Mouse (Mus musculus): ENCODE results near the gene Med19.
"Not testable (repeated sequence)": the region's sequence is repeated elsewhere in the genome, so short reads cannot be mapped to it uniquely, and the experiment has no call there.

Gene Med19

DNA sequence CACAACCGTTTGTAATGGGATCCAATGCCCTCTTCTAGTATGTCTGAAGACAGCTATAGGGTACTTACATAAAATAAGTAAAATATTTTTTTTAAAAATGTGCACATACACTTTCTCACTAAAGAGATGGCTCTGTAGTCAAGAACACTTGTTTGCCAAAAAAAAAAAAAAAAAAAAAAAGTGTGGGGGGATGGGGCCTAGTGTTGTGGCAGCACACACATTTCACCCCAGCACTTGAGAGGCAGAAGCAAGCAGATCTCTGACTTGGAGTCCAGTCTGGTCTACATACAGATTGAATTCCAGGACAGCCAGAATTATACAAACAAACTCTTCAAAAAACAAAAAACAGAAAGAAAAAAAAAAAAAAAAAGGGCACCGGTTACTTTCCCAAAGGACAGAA lies 42.5 kb downstream of the Med19 start:
- DNase-seq (ENCODE audit: low spot score), result no peak

DNA sequence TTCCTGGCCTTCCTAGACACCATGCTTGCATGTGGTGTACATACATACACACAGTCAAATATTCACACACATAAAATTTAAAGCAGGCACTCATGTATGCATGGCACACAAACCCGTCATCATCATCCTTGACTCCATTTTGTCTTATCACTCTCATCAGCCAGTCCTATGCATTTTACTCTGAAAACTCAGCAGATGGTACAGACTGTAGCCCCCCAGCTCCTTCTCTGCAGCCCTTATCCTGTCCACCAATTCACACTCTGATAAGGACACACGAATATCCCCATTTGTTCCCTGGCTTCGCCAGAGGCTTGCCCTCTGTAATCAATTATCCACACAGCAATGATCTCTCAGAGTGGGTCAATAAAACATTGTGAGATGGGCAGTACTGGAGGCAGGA lies 43.0 kb downstream of the Med19 start:
- no peak for DNase-seq (ENCODE audit: low spot score)

GRCm38 (mm10) chr2:84723856-84724255 lies 45.7 kb downstream of the Med19 start:
- DNase-seq (ENCODE audit: low spot score), result no peak

- DNase-seq (ENCODE audit: low spot score), result no peak
Observed at GRCm38 (mm10) chr2:84725770-84726169, 47.6 kb downstream of the Med19 start.

GRCm38 (mm10) chr2:84726716-84727115 lies 48.5 kb downstream of the Med19 start:
- no peak for DNase-seq (ENCODE audit: low spot score)

GRCm38 (mm10) chr2:84727172-84727858 lies 49.1 kb downstream of the Med19 start, which contains the start of gene Clp1:
TSS of gene Clp1 (minus strand) at chr2:84727350.
- peak; percentile 97 for DNase-seq (ENCODE audit: low spot score)

GRCm38 (mm10) chr2:84728191-84728590 lies 50.0 kb downstream of the Med19 start:
- DNase-seq (ENCODE audit: low spot score), result not testable (repeated sequence)

GRCm38 (mm10) chr2:84731206-84731605 lies 53.0 kb downstream of the Med19 start:
- no peak for DNase-seq (ENCODE audit: low spot score)

DNA sequence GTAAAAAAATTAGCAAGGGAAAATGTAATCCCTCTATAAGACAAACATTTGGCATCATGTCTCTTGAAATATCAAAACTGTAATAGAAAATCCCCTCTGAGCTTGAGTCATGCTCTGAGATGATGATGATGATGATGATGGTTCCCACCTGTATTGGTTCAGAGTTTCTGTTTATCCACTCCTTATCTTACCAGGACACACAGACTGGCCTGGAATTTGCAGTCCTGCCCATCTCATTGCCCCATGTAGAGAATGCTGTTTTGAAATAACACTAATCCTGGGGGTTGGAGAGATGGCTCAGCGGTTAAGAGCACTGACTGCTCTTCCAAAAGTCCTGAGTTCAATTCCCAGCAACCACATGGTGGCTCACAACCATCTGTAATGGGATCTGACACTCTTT lies 54.2 kb downstream of the Med19 start:
- no peak for DNase-seq (ENCODE audit: low spot score)

- DNase-seq (ENCODE audit: low spot score), result peak; percentile 54
Observed at GRCm38 (mm10) chr2:84733579-84734300, 55.5 kb downstream of the Med19 start, which contains the start of gene Ypel4. TSS of gene Ypel4 (plus strand) at chr2:84734058.

DNA sequence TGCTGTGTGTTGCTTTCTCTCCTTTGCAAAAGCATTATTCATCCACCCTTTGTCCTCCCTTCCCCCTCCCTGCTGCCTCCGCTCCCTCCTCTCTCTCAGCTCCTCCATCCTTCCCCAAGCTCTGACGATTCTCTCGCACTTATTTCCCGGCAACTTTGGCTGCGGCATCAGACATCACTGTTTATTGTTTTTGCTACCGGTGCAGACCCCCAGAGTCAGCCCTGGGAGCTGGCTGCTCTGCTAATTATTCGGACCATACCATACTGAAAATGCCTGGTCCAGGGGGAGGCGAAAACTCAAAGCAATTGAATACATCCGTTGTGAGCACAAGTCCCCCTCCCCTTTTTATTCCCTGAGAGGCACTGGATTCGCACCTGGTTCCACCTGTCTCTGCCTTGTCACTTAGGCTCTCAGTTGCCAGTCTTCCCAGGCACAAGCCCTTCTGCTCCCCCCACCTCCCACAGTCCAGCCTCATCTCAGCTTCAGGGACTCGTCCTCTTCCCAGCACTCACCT lies 56.2 kb downstream of the Med19 start:
- DNase-seq (ENCODE audit: low spot score), result no peak

DNA sequence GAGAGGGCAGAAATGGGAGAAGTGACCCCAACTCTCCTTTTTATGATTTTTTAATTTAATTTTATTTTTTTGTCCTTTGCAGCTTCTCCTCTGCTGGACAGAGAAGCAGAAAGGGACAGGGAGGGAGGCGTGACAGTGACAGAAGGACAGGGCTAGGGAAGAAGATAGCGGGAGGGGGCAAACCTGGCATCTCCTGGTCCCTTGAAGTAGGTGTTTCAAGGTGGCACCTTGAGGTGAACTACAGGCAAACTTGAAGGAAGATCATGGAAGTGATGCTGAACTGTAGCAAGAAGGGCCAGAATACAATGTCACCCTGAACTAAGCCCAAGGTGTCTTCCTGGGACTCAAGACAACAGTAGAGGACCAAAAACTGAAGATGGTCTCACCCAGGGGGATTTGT lies 56.7 kb downstream of the Med19 start:
- DNase-seq (ENCODE audit: low spot score), result no peak

GRCm38 (mm10) chr2:84735346-84735920 lies 57.2 kb downstream of the Med19 start:
- DNase-seq (ENCODE audit: low spot score), result peak; percentile 69

DNA sequence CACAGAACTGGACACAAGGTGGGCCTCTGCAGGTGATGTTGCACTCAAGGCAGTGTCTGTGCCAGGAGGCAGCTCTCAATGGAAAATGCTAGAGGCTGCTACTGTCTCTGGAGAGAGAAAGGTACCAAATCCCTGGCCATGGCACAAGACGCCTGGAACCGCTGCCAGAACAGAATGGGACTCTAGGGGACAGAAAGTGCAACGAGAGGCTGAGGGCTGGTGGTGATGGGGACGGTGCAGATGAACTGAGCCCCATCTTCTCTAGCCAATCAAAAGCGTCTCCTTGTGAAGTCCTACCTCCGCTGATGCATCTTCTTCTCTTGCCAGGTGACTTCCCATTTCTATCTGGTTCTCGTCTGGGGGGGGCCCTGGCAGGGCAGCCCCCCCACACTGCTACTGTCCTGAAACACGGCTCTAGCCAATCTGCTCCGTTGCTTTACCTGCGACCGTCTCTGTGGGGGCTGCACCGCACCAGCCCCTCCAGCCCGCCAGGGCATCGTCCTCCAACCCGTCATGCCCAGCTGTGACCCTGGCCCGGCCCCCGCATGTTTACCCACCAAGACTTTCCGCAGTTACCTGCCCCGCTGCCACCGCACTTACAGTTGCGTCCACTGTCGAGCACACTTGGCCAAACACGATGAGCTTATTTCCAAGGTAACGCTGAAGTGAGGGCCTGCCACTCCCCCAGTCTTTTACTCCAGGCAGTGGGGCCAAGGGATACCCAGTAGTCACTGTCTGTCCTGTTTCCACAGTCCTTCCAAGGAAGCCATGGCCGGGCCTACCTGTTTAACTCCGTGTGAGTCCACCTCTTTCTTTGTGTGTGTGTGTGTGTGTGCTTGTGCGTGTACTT lies 58.3 kb downstream of the Med19 start:
- DNase-seq (ENCODE audit: low spot score), result no peak

GRCm38 (mm10) chr2:84737451-84737925 lies 59.3 kb downstream of the Med19 start:
- no peak for DNase-seq (ENCODE audit: low spot score)

Measured in spleen, adult 12 weeks (tissue).